Mouse (Mus musculus): ENCODE measurements around the gene Olfr959. TPM values are rescaled to one million over a fixed set of nuclear protein-coding genes. Genes with fewer than 3 reads are reported as not detected.

The Olfr959 gene
- polyA plus RNA-seq, 1 experiment from 2014 or later: 0.06 TPM

DNA sequence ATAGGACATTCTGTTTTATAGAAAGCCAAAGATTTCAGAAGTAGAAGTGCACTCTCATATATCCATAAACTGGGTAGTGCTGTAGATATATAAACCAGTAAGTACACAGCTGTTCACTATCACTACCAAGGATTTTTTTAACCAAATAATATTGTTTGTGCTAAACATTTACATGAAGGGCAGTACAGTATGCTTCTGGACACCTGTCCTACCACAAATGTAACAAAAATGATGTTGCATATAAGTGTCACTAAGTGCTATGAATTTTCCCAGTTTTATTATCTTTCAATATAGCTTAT is 17.1 kb downstream of the Olfr959 start:
- Histone ChIP-seq H3K36me3 (no peaks in the 10 kb centered on the region), H3K4me3 (no peak overlapping the region), H3K4me2 (no peak overlapping the region), H3K9ac (no peak overlapping the region), H3K9me3 (no peaks in the 10 kb centered on the region), H3K27ac (no peak overlapping the region), H3K27me3 (no peaks in the 10 kb centered on the region), H3K4me1 (no peaks in the 10 kb centered on the region)
- ATAC-seq (ENCODE audit: insufficient number of reproducible peaks, insufficient read depth, low FRiP score, low TSS enrichment, low read depth): no peak

DNA sequence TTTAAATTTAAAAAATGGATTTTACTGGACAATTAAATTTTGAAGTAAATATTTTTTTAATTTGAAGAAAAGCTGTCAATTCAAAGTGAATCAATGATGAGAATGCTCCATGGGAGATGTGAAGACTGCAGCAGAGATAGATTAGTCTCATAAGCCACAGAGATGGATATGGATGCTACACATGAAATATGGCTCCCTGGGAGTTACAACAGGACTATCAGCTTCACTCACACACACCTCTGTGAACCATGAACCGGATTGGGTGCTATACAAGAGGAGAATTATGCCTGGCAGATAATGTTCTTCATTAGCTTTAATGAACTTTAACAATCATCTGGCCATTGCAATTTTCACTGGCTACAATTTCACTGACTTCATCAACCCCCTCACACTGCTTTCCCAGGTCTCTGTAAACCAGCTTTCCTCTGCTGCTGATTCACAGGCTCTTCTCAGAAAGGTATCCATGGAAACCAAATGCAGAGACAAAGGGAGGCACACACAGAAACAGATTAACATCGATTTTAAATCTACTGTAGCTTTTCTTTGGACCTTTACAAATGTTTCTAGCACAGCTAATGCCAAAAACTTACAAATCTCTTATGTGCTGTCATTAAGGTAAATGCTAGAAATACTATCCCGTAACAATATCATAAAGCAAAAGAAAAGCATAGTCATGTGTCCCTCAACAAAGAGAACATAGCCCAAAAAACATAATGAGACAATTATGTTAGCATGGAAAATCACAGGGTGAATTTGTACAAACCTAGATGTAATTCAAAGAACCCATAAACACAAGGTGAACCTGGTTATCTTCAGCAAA is 17.6 kb downstream of the Olfr959 start:
- 46% methylated on average over 3 of the region's 3 CpGs for WGBS
- Histone ChIP-seq H3K27me3 (no peaks in the 10 kb centered on the region), H3K27ac (no peak overlapping the region), H3K9ac (no peak overlapping the region), H3K9me3 (no peaks in the 10 kb centered on the region), H3K4me2 (no peak overlapping the region), H3K36me3 (no peaks in the 10 kb centered on the region), H3K4me3 (no peak overlapping the region), H3K4me1 (no peaks in the 10 kb centered on the region)
- ATAC-seq (ENCODE audit: insufficient number of reproducible peaks, insufficient read depth, low FRiP score, low TSS enrichment, low read depth): no peak

DNA sequence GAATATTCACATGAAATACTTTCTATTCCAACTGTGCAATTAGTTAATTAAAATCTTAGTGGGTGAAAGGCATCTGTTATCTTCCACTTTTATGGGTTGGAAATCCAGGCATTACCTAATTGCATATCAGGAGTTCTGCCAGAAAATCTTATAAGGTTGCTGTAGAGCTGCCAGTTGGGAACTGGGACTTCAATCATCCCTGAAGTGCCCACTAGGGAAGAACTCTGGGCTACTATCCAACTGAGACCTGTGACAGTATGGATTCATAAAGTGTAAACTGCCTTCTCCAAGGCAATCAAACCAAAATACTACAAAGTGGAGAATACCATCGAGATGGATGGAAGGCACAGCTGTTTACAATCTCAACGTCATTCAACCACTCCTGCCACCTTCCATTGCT is 21.4 kb downstream of the Olfr959 start, which contains the start of gene Olfr958:
TSS of gene Olfr958 (minus strand) at position 109 of the 400 bp plus-strand sequence.
- H3K27ac ChIP-seq: no peak within 1 kb of the TSS
- ATAC-seq (ENCODE audit: insufficient number of reproducible peaks, insufficient read depth, low FRiP score, low TSS enrichment, low read depth): no peak
- H3K27me3 ChIP-seq: no peaks in the 10 kb centered on the region
- 47% methylated on average over 2 of the region's 2 CpGs for WGBS
- H3K9ac ChIP-seq: no peak within 1 kb of the TSS
- H3K4me3 ChIP-seq: no peak within 1 kb of the TSS
- no peak within 1 kb of the TSS for H3K4me2 ChIP-seq
- H3K36me3 ChIP-seq: no peaks in the 10 kb centered on the region
- no peaks in the 10 kb centered on the region for H3K9me3 ChIP-seq
- peaks cover 11% of the 10 kb centered on the region for H3K4me1 ChIP-seq

DNA sequence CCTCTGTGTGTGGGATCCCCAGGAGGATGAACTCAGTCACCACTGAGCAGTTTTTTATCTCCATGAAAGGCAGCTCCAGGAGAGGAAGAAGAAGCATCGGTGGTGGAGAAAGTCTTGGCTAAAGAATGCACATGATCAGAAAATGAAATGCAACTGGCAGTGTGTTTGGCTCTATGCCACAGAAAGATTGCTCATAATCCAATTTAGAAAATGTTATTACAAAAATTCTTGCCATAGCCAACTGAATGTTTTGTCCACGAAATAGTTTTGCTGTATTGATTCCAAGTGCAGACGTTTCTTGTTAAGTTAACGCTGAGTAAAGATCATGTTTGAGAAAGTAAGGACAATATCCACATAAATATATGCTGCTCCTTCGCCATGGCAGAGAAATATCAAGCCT is 24.6 kb downstream of the Olfr959 start:
- Histone ChIP-seq H3K9me3 (no peaks in the 10 kb centered on the region), H3K36me3 (no peaks in the 10 kb centered on the region), H3K9ac (no peak overlapping the region), H3K4me1 (peaks cover 11% of the 10 kb centered on the region), H3K27ac (peak overlapping the region; percentile 39; the same call in 1 of the 2 replicates), H3K4me2 (no peak overlapping the region), H3K27me3 (no peaks in the 10 kb centered on the region), H3K4me3 (no peak overlapping the region)
- 31% methylated on average over 5 of the region's 5 CpGs for WGBS
- no peak for ATAC-seq (ENCODE audit: insufficient number of reproducible peaks, insufficient read depth, low FRiP score, low TSS enrichment, low read depth)

DNA sequence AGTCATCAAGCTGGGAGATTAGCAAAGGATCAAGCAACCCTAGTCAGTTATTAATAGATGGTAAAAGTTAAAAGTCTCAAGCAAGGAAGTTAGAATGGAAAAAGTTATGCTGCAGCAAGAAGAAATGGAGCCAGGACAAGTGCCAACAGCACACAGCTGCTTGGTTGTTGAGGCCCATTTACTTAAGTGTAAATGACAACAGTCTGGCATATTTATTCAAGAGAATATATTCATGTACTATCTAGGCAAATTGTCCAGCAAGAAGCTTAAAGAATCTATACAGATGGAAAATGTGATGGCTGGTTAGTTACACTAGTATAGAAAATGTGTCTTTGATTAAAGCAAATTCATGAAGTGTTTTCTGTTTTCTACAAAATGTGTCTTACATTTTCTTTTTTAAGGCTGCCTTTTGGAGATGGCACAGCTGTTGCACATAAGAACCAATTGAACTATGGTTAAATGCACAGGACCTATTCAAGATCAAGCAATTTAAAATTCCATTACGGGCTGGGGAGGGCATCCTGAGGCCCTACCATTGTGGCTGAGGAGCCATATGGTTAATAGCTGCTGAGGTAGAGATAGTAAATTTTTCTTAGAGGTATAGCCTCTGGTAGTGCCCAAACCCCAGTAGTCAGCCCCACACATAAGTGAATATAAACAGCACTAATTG is 51.6 kb downstream of the Olfr959 start:
- no peak overlapping the region; the same call in 1 of the 2 replicates for H3K27ac ChIP-seq
- no peak overlapping the region for H3K9ac ChIP-seq
- no peak overlapping the region for H3K4me2 ChIP-seq
- no peaks in the 10 kb centered on the region for H3K36me3 ChIP-seq
- WGBS: 23% methylated on average over 1 of the region's 1 CpGs
- H3K27me3 ChIP-seq: no peaks in the 10 kb centered on the region
- ATAC-seq (ENCODE audit: insufficient number of reproducible peaks, insufficient read depth, low FRiP score, low TSS enrichment, low read depth): no peak
- H3K4me3 ChIP-seq: no peak overlapping the region
- peaks cover 5% of the 10 kb centered on the region; the same call in 1 of the 2 replicates for H3K4me1 ChIP-seq
- no peaks in the 10 kb centered on the region for H3K9me3 ChIP-seq

Other genes starting within 250 kb of the Olfr959 start
- not detected in 2 replicates for gene Olfr948, start 249.5 kb downstream of the Olfr959 start, polyA plus RNA-seq (2015; fragmentation: Nextera tagmentation; extraction: Ambion mirVana)
- gene Olfr951, start 188.2 kb downstream of the Olfr959 start, polyA plus RNA-seq (2015; fragmentation: Nextera tagmentation; extraction: Ambion mirVana): not detected in 2 replicates
- not detected in 2 replicates for gene Olfr952, start 148.4 kb downstream of the Olfr959 start, polyA plus RNA-seq (2015; fragmentation: Nextera tagmentation; extraction: Ambion mirVana)
- gene Olfr954, start 118.9 kb downstream of the Olfr959 start, polyA plus RNA-seq (2015; fragmentation: Nextera tagmentation; extraction: Ambion mirVana): not detected in 2 replicates
- gene Olfr955, start 103.6 kb downstream of the Olfr959 start, polyA plus RNA-seq (2015; fragmentation: Nextera tagmentation; extraction: Ambion mirVana): not detected in 2 replicates
- not detected in 2 replicates for gene Olfr44, start 81.6 kb downstream of the Olfr959 start, polyA plus RNA-seq (2015; fragmentation: Nextera tagmentation; extraction: Ambion mirVana)
- gene Olfr957, start 59.8 kb downstream of the Olfr959 start, polyA plus RNA-seq (2015; fragmentation: Nextera tagmentation; extraction: Ambion mirVana): 0.39 TPM in 1 of 2 replicates, not detected in the other
- gene Olfr958, start 21.5 kb downstream of the Olfr959 start, polyA plus RNA-seq (2015; fragmentation: Nextera tagmentation; extraction: Ambion mirVana): not detected in 2 replicates
- 50.9 and 54.9 TPM in 2 replicates for gene AW551984, start 28.8 kb upstream of the Olfr959 start, polyA plus RNA-seq (2015; fragmentation: Nextera tagmentation; extraction: Ambion mirVana)
- not detected in 2 replicates for gene Olfr148, start 35.1 kb upstream of the Olfr959 start, polyA plus RNA-seq (2015; fragmentation: Nextera tagmentation; extraction: Ambion mirVana)
- not detected in 2 replicates for gene Olfr960, start 45.8 kb upstream of the Olfr959 start, polyA plus RNA-seq (2015; fragmentation: Nextera tagmentation; extraction: Ambion mirVana)
- gene Olfr961, start 69.5 kb upstream of the Olfr959 start, polyA plus RNA-seq (2015; fragmentation: Nextera tagmentation; extraction: Ambion mirVana): not detected in 2 replicates
- not detected in 2 replicates for gene Olfr963, start 91.6 kb upstream of the Olfr959 start, polyA plus RNA-seq (2015; fragmentation: Nextera tagmentation; extraction: Ambion mirVana)
- not detected in 2 replicates for gene Olfr149, start 131.5 kb upstream of the Olfr959 start, polyA plus RNA-seq (2015; fragmentation: Nextera tagmentation; extraction: Ambion mirVana)
- gene Olfr965, start 135.8 kb upstream of the Olfr959 start, polyA plus RNA-seq (2015; fragmentation: Nextera tagmentation; extraction: Ambion mirVana): not detected in 2 replicates
- not detected in 2 replicates for gene Olfr150, start 155.4 kb upstream of the Olfr959 start, polyA plus RNA-seq (2015; fragmentation: Nextera tagmentation; extraction: Ambion mirVana)
- gene Olfr967, start 170.7 kb upstream of the Olfr959 start, polyA plus RNA-seq (2015; fragmentation: Nextera tagmentation; extraction: Ambion mirVana): not detected in 2 replicates
- not detected in 2 replicates for gene Olfr968, start 207.7 kb upstream of the Olfr959 start, polyA plus RNA-seq (2015; fragmentation: Nextera tagmentation; extraction: Ambion mirVana)
- not detected in 2 replicates for gene Olfr969, start 215.4 kb upstream of the Olfr959 start, polyA plus RNA-seq (2015; fragmentation: Nextera tagmentation; extraction: Ambion mirVana)
- not detected in 2 replicates for gene Olfr970, start 233.3 kb upstream of the Olfr959 start, polyA plus RNA-seq (2015; fragmentation: Nextera tagmentation; extraction: Ambion mirVana)